Mouse (Mus musculus) kidney, embryonic 16.5 days (tissue): Measurements from ENCODE around the gene Cmtm4. TPM values are rescaled to one million over a fixed set of nuclear protein-coding genes. Genes with fewer than 3 reads are reported as not detected.

Experiments
- ATAC-seq: fragments of 200-750 bp; cut with Nextera tagmentation; 2 replicates; pipeline ENCODE4 v1.8.0; 2017; ENCODE audit warnings: moderate TSS enrichment; ENCODE audit not compliant: low FRiP score, low TSS enrichment
- H3K27ac ChIP-seq: fragments of 300-500 bp; sonication (generic); 2 replicates; pipeline ENCODE4 v1.5.1; 2014; ENCODE audit warnings: low read length
- H3K27me3 ChIP-seq: fragments of 300-500 bp; sonication (generic); 2 replicates; pipeline ENCODE4 v1.6.1; 2014; ENCODE audit warnings: low read length, control low read depth, mixed read lengths; ENCODE audit not compliant: insufficient read depth
- H3K36me3 ChIP-seq: fragments of 300-500 bp; sonication (generic); 2 replicates; pipeline ENCODE4 v1.6.1; 2014; ENCODE audit warnings: low read length, control low read depth, mixed read lengths; ENCODE audit not compliant: insufficient read depth
- H3K4me1 ChIP-seq: fragments of 300-500 bp; sonication (generic); 2 replicates; pipeline ENCODE4 v1.6.1; 2014; ENCODE audit warnings: low read length, control low read depth, mixed read lengths; ENCODE audit not compliant: insufficient read depth
- H3K4me2 ChIP-seq: fragments of 300-500 bp; sonication (generic); replicated peaks from 2 replicates; pipeline ENCODE4 v1.6.1; 2014; ENCODE audit warnings: low read depth, low read length
- H3K4me3 ChIP-seq: fragments of 300-500 bp; sonication (generic); 2 replicates; pipeline ENCODE4 v1.5.1; 2014; ENCODE audit warnings: mild to moderate bottlenecking, low read length
- H3K9ac ChIP-seq: fragments of 300-500 bp; sonication (generic); replicated peaks from 2 replicates; pipeline ENCODE4 v1.6.1; 2014; ENCODE audit warnings: low read length
- H3K9me3 ChIP-seq: fragments of 300-500 bp; sonication (generic); 2 replicates; pipeline ENCODE4 v1.6.1; 2016; ENCODE audit warnings: low read length, control low read depth
- WGBS: fragments of 180-500 bp; shearing (Covaris S2); extraction: QIAGEN DNeasy Blood & Tissue Kit; methylation state at CpG from one replicate; pipeline ENCODE4 v1.1.7; 2014; 5-methylcytosine and 5-hydroxymethylcytosine counted together
- polyA plus RNA-seq: library from polyadenylated mRNA; unstranded; fragments of >200 nt; fragmentation: Nextera tagmentation; extraction: Ambion mirVana; gene quantifications from 2 replicates; pipeline ENCODE4 v1.2.1, GENCODE M21; 2015

Cmtm4 gene
- 3.4 and 3.6 TPM in 2 replicates for polyA plus RNA-seq

DNA sequence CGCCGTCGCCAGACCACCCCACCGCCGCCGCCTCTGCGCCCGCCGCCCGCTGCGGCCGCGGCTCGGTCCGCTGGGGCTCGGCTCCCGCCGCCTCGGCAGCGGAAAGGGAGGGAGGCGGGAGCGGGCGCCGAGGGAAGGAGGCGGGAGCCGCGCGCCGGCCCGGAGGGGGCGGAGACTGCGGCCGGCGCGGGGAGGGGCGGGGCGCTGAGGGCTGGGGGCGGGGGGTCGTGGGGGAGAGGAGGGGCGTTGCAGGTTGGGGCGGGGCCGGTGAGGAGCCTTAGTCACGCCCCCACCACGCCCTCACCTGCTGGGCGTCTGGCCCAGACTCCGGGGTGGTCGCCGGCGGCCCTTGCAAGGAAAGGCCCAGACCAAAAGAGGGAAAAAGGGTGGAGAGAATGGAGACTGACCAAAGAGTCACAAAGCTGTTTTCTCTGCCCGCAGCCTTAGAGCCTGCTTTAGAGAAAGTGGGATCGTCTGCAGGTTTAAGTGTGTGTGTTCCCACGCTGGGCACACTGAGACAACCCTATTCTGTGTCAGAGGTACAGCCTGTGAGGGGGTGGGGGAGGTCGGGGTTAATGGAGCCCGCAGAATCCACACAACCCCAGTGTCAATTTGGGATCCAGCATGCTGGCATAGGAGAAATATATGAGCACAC lies at the start of gene Cmtm4:
Gene Cmtm4 (minus strand): TSS at position 105 of the 655 bp plus-strand sequence.
- ATAC-seq: peak; percentile 85

DNA sequence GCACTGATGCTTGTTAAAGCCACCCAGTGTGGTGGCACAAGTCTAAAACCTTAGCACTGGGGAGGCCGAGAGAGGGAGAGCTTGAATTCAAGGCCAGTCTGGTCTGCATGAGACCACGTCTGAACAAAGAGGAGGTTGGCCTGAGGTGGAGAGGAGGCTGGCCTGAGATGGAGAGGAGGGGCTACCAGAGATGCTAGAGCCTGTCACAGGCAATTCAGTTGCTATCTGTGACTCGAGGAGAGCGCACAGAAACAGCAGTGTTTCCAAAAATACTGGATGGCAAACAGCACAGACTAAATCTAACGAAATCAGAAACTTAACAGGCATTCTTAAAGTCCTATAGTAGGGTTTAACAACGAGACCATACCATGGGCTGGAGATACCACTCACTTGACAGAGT lies 49.6 kb upstream of the Cmtm4 start:
- peaks cover 11% of the 10 kb centered on the region for H3K4me1 ChIP-seq
- no peak overlapping the region for H3K27ac ChIP-seq
- H3K9ac ChIP-seq: no peak overlapping the region
- H3K36me3 ChIP-seq: peaks cover 3% of the 10 kb centered on the region; the same call in 1 of the 2 replicates
- H3K4me3 ChIP-seq: no peak overlapping the region
- no peak for ATAC-seq
- no peaks in the 10 kb centered on the region for H3K9me3 ChIP-seq
- WGBS: 65% methylated on average over 6 of the region's 6 CpGs
- H3K27me3 ChIP-seq: no peaks in the 10 kb centered on the region
- no peak overlapping the region for H3K4me2 ChIP-seq

More for the DNA sequence above, at the start of gene Cmtm4:
- peaks cover 5% of the 10 kb centered on the region; the same call in 1 of the 2 replicates for H3K9me3 ChIP-seq
- 3% methylated on average over 29 of the region's 54 CpGs for WGBS
- H3K4me2 ChIP-seq: peak within 1 kb of the TSS; percentile 91
- peaks cover 21% of the 10 kb centered on the region for H3K4me1 ChIP-seq
- H3K36me3 ChIP-seq: no peaks in the 10 kb centered on the region
- H3K27me3 ChIP-seq: no peaks in the 10 kb centered on the region
- H3K27ac ChIP-seq: peak within 1 kb of the TSS; percentile 81
- peak within 1 kb of the TSS; percentile 89 for H3K9ac ChIP-seq
- H3K4me3 ChIP-seq: peak within 1 kb of the TSS; percentile 88

DNA sequence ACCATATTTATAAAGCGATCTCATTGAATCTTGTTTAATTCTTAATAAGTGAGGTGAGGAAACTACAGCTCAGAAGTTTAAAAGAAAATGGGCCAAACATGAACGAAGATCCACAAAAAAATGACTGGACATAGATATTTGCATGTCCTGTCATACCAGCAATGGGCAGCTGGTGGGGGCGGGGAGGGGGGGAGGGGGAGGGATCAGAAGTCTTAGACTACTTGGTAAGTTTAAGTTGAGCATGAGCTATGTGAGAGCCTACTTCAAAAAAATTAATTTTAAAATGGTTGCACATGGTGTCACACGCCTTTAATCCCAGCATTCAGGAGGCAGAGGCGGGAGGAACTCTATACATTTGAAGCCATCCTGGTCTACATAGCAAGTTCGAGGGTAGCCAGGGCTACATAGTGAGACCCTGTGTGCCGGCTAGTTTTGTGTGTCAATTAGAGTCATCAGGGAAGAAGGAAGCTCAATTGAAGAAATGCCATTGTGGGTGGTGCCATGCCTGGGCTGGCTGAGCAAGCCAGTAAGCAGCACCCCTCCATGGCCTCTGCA lies 47.6 kb upstream of the Cmtm4 start:
- 65% methylated on average over 7 of the region's 7 CpGs for WGBS
- no peak overlapping the region for H3K27ac ChIP-seq
- H3K27me3 ChIP-seq: no peaks in the 10 kb centered on the region
- H3K4me3 ChIP-seq: peak overlapping the region; percentile 82
- peaks cover 23% of the 10 kb centered on the region for H3K36me3 ChIP-seq
- H3K9me3 ChIP-seq: no peaks in the 10 kb centered on the region
- H3K4me1 ChIP-seq: peaks cover 11% of the 10 kb centered on the region
- peak overlapping the region; percentile 32; the same call in 1 of the 2 replicates for H3K4me2 ChIP-seq
- H3K9ac ChIP-seq: peak overlapping the region; percentile 88; the same call in 1 of the 2 replicates
- ATAC-seq: peak; percentile 19; the same call in 1 of the 2 replicates

DNA sequence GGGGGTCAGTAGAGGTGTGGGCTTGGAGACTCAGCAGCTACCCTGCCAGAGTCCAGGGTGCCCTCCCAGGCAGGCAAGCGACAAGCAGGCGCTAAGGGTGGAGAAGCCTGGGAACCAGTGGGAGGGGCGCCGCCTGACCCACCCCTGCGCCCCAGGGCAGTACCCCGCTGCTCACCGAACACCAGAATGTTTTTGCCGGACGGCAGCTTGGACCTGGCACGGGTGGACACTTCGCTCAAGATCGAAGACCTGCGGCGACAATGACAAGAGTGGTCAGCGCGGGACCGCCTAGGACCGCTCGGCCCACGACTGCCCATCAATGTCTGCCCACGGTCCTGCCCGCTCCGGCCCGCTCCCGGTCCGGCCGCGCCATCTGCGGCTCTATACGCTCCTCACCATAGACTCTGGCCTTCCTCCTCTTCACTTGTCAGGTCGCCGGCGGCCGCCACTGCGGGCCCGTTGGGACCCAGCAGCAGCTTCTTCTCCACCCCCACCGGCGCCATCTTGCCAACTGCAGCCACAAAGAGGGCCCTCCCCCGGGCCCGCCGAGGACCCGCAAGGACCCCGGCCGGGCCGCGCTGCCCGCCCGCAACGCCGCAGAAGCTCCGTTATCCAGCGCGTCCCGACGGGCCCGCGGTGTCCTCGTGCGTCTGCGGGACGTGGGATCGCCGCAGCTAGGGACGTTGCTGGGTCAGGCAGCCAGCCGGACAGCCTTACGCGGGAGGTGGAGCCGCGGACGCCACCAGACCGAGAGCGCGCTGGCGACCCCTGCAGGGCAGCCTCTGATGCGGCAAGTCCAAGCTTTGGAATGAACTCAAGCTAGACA lies 46.9 kb upstream of the Cmtm4 start, which contains the start of gene Dync1li2:
Gene Dync1li2 (minus strand): TSS at position 749 of the 826 bp plus-strand sequence.
- peak within 1 kb of the TSS; percentile 86 for H3K27ac ChIP-seq
- peak; percentile 87 for ATAC-seq
- no peaks in the 10 kb centered on the region for H3K9me3 ChIP-seq
- peak within 1 kb of the TSS; percentile 82 for H3K4me3 ChIP-seq
- H3K36me3 ChIP-seq: peaks cover 27% of the 10 kb centered on the region
- H3K4me1 ChIP-seq: peaks cover 11% of the 10 kb centered on the region
- peak within 1 kb of the TSS; percentile 69 for H3K4me2 ChIP-seq
- peak within 1 kb of the TSS; percentile 88 for H3K9ac ChIP-seq
- under 1% methylated on average over 75 of the region's 75 CpGs for WGBS
- H3K27me3 ChIP-seq: no peaks in the 10 kb centered on the region

DNA sequence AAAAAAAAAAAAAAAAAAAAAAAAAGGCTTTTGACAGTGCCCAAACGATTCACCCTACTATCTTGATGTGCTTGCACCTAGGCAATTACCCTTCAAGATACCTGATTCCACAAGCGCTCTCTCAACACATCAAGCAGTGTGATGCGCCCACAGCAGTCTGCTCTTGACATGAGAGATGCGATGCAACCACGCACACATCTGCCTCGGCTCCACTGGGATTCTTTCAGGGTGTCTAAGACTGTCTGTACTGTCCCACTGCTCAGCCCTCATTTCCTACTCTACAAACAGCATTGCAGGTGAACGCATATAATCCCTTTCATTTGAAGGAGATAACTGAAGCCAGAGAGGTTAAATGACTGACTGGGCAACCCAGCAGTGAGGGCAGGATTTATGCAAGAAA lies 46.0 kb upstream of the Cmtm4 start:
- Histone ChIP-seq H3K27ac (no peak overlapping the region), H3K4me1 (peaks cover 11% of the 10 kb centered on the region), H3K4me2 (peak overlapping the region; percentile 69), H3K4me3 (peak overlapping the region; percentile 82), H3K36me3 (peaks cover 36% of the 10 kb centered on the region), H3K27me3 (no peaks in the 10 kb centered on the region), H3K9me3 (no peaks in the 10 kb centered on the region), H3K9ac (peak overlapping the region; percentile 88)
- WGBS: 56% methylated on average over 7 of the region's 7 CpGs
- no peak for ATAC-seq

DNA sequence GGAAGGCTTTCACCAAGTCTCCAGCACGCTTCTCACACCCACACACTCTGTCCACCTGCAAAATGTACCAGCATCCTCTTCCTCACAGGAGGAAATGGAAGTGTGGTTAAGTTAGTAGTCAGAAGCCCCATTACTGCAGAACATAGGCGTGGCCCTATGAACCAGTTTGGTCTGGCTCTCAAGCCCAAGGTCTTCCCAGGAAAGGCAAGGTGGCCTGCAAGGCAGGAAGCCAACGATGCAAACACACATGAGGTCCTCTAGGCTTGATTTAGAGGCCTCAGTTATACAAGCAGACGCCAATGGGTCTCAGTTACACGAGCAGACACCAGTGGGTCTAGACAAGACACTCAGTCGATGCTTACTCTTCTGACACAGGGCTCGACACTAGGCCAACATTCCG lies 43.9 kb upstream of the Cmtm4 start:
- no peaks in the 10 kb centered on the region for H3K27me3 ChIP-seq
- no peak overlapping the region for H3K4me3 ChIP-seq
- H3K4me2 ChIP-seq: no peak overlapping the region
- no peak overlapping the region for H3K9ac ChIP-seq
- 92% methylated on average over 8 of the region's 8 CpGs for WGBS
- ATAC-seq: no peak
- H3K4me1 ChIP-seq: peaks cover 11% of the 10 kb centered on the region
- H3K36me3 ChIP-seq: peaks cover 54% of the 10 kb centered on the region
- H3K9me3 ChIP-seq: no peaks in the 10 kb centered on the region
- H3K27ac ChIP-seq: no peak overlapping the region

DNA sequence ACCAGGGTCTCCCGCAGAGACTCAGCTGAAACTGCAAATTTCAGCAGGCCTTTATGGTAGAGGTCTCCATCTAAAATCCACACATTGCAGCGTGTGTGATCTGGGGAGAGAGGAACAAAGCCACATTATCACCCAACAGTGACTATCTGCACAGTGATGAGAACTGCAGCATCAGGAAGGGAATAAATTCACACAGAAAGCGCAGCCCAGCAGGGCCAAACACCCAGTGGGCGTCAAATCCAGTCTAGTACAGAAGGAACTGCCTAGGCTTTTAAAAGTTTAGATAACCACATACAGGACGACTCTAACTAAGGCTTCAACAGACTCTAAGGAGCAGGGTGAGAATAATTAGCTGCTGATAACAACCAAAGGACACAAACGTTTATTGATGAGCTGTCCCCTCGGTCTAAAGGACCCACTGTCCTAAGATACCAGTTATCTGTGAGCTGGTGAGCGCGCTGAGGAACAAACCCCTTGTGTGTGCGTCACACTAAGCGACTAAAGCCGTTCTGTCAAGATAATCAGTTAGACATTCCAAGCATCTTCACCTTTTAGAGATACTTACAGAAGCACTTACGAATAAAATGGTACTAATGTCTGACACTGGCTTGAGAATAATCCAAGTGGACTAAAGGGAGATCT lies 42.0 kb upstream of the Cmtm4 start:
- Histone ChIP-seq H3K4me1 (peaks cover 11% of the 10 kb centered on the region), H3K4me3 (no peak overlapping the region), H3K9ac (no peak overlapping the region), H3K4me2 (no peak overlapping the region), H3K27ac (no peak overlapping the region), H3K36me3 (peaks cover 70% of the 10 kb centered on the region), H3K27me3 (no peaks in the 10 kb centered on the region), H3K9me3 (no peaks in the 10 kb centered on the region)
- no peak for ATAC-seq
- 95% methylated on average over 13 of the region's 13 CpGs for WGBS

DNA sequence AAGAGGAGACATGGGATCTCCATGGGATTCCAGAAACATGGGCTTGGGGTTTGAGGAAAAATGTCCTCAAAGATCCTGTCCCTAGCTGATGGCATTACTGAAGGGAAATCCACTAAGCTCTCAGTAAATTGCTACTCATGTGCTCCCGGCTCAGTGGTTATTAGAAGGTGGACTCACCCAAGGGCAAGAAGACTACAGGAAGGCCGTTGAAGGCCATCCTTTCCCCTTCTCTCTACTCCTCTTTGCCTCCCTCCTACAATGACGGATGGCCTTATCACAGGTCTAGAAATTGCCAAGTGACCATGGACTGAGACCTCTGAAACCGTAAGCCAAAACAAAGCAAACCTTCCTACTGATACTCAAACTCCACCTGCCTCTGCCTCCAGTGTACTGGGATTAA lies 41.0 kb upstream of the Cmtm4 start:
- Histone ChIP-seq H3K27me3 (no peaks in the 10 kb centered on the region), H3K4me1 (peaks cover 8% of the 10 kb centered on the region), H3K9me3 (no peaks in the 10 kb centered on the region; the same call in 1 of the 2 replicates), H3K27ac (peak overlapping the region; percentile 57; the same call in 1 of the 2 replicates), H3K4me3 (no peak overlapping the region), H3K4me2 (no peak overlapping the region), H3K9ac (no peak overlapping the region), H3K36me3 (peaks cover 80% of the 10 kb centered on the region)
- WGBS: 93% methylated on average over 4 of the region's 4 CpGs
- ATAC-seq: no peak

DNA sequence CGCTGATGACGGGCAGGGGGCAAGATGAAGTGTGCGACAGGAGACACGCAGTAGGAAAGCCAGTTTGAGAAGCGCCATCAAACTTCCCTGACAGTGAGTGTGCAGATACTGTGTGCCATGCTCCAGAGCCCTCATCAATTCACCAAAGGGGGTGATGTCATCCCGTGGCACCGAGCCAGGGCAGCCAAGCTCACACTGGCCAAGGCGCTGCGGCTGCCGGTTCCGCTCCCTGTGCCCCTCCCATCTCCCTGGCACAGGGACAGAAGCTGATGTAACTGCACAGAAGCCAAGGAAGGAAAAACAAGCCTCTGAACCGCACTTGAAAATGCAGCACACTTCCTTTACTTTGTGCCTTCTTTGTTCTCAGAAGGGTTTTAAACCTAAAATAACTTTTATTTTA lies 40.4 kb upstream of the Cmtm4 start:
- Histone ChIP-seq H3K4me1 (peaks cover 3% of the 10 kb centered on the region), H3K4me2 (no peak overlapping the region), H3K27me3 (no peaks in the 10 kb centered on the region), H3K27ac (0 out of 2 replicates have a peak overlapping the region, but pooled peaks have one; percentile 23), H3K9ac (no peak overlapping the region), H3K9me3 (no peaks in the 10 kb centered on the region; the same call in 1 of the 2 replicates), H3K36me3 (peaks cover 86% of the 10 kb centered on the region), H3K4me3 (no peak overlapping the region)
- peak; percentile 84 for ATAC-seq
- WGBS: 56% methylated on average over 12 of the region's 12 CpGs
